Mouse (Mus musculus) hindbrain, embryonic 16.5 days (tissue): ENCODE measurements around the gene Olfr1220. TPM values are rescaled to one million over a fixed set of nuclear protein-coding genes. Genes with fewer than 3 reads are reported as not detected.

ENCODE experiments used
- ATAC-seq: fragments of 200-750 bp; cut with Nextera tagmentation; 2 replicates; pipeline ENCODE4 v1.8.0; 2017; ENCODE audit warnings: moderate TSS enrichment, moderate library complexity
- H3K27ac ChIP-seq: fragments of 300-500 bp; sonication (generic); 2 replicates; pipeline ENCODE4 v1.5.1; 2014; ENCODE audit warnings: low read depth, mild to moderate bottlenecking, control low read depth, low read length, moderate library complexity
- H3K27me3 ChIP-seq: fragments of 300-500 bp; sonication (generic); replicated peaks from 2 replicates; pipeline ENCODE4 v1.6.1; 2014; ENCODE audit warnings: low read length; ENCODE audit not compliant: control insufficient read depth, insufficient read depth
- H3K36me3 ChIP-seq: fragments of 300-500 bp; sonication (generic); 2 replicates; pipeline ENCODE4 v1.6.1; 2014; ENCODE audit warnings: mild to moderate bottlenecking, low read length, moderate library complexity, mixed read lengths; ENCODE audit not compliant: control insufficient read depth, insufficient read depth
- H3K4me1 ChIP-seq: fragments of 300-500 bp; sonication (generic); 2 replicates; pipeline ENCODE4 v1.6.1; 2014; ENCODE audit warnings: low read depth, low read length; ENCODE audit not compliant: control insufficient read depth, insufficient read depth
- H3K4me2 ChIP-seq: fragments of 300-500 bp; sonication (generic); 2 replicates; pipeline ENCODE4 v1.6.1; 2014; ENCODE audit warnings: mild to moderate bottlenecking, low read length, control low read depth, moderate library complexity
- H3K4me3 ChIP-seq: fragments of 300-500 bp; sonication (generic); 2 replicates; pipeline ENCODE4 v1.5.1; 2014; ENCODE audit warnings: mild to moderate bottlenecking, low read length, control low read depth, moderate library complexity
- H3K9ac ChIP-seq: fragments of 300-500 bp; sonication (generic); 2 replicates; pipeline ENCODE4 v1.6.1; 2014; ENCODE audit warnings: low read depth, mild to moderate bottlenecking, control low read depth, low read length, moderate library complexity
- H3K9me3 ChIP-seq: fragments of 300-500 bp; sonication (generic); 2 replicates; pipeline ENCODE4 v1.6.1; 2014; ENCODE audit warnings: mild to moderate bottlenecking, low read length, moderate library complexity; ENCODE audit not compliant: control insufficient read depth
- WGBS: fragments of 180-500 bp; shearing (Covaris S2); extraction: QIAGEN DNeasy Blood & Tissue Kit; methylation state at CpG from one replicate; pipeline ENCODE4 v1.1.7; 2014; 5-methylcytosine and 5-hydroxymethylcytosine counted together
- polyA plus RNA-seq: library from polyadenylated mRNA; unstranded; fragments of >200 nt; fragmentation: Nextera tagmentation; extraction: Ambion mirVana; gene quantifications from 2 replicates; pipeline ENCODE4 v1.2.1, GENCODE M21; 2015

Olfr1220 gene
- polyA plus RNA-seq = not detected in 2 replicates

DNA sequence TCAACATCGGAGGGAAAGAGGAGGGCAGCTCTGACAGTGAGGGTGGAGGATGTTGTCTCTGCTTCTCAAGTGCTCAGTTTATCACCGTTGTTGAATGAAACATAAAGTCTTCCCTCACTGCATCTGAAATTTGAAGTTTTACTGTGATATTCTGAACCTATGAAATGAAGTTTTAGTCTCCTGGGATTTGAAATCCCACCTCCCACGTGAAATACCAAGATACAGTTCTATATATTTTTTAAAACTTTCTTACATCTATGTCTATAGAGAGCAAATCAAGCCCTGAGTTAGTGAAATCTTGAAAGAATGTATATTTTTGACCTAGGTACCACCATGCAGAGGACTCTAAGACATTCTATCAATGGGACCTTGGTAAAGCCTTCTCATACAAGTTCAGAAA lies at the start of gene Olfr1220:
Olfr1220 (minus strand) TSS at position 101 of the 400 bp plus-strand sequence.
- Histone ChIP-seq H3K4me3 (no peak within 1 kb of the TSS), H3K9ac (no peak within 1 kb of the TSS), H3K27me3 (no peaks in the 10 kb centered on the region), H3K9me3 (no peaks in the 10 kb centered on the region), H3K27ac (no peak within 1 kb of the TSS), H3K4me2 (no peak within 1 kb of the TSS), H3K4me1 (no peaks in the 10 kb centered on the region), H3K36me3 (no peaks in the 10 kb centered on the region)
- ATAC-seq = no peak
- 78% methylated on average over 3 of the region's 3 CpGs for WGBS

DNA sequence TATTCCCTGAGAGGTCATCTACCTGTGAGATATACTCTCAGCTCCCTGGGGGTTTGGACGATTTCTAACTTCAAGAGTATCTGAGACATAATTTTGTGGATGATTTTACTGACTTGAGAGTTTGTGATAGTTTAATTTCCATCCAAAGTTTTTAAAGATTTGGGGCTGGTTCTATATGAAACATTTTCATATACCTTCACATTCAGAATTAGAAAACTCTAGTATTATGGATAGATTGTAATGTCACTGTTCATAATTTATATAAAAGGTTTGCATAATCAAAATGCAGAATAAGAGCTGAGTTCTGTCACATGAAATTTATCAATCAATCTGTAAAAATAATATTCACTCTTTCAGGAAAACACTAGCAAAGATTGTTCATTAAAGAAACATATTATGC lies 44.8 kb upstream of the Olfr1220 start, which contains the start of gene Olfr1223:
Olfr1223 (minus strand) TSS at position 101 of the 400 bp plus-strand sequence.
- ATAC-seq = no peak
- Histone ChIP-seq H3K4me1 (no peaks in the 10 kb centered on the region), H3K9me3 (no peaks in the 10 kb centered on the region), H3K27ac (no peak within 1 kb of the TSS), H3K4me3 (no peak within 1 kb of the TSS), H3K27me3 (no peaks in the 10 kb centered on the region), H3K36me3 (no peaks in the 10 kb centered on the region), H3K9ac (no peak within 1 kb of the TSS), H3K4me2 (no peak within 1 kb of the TSS)
- WGBS = 81% methylated on average over 1 of the region's 1 CpGs

DNA sequence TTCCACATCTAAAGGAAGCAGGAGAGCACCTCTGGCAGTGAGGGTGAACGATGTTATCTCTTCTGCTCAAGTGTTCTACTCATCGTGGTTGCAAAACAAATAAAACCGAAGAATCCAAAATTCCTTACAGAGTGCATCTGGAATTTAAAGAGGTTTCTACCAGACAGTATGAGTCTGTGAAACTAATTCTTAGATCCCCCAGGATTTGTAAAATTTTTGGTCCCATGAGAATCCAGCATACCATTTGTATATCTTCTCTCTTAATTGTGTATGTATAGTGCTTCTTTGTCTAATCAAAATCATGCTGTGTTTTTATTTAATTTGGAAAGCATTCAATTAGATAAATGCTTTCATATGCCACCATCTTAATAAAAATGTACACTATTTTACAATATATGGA lies 26.3 kb upstream of the Olfr1220 start, which contains the start of gene Olfr1222:
Olfr1222 (minus strand) TSS at position 101 of the 400 bp plus-strand sequence.
- Histone ChIP-seq H3K4me3 (no peak within 1 kb of the TSS), H3K27me3 (no peaks in the 10 kb centered on the region), H3K27ac (no peak within 1 kb of the TSS), H3K4me2 (no peak within 1 kb of the TSS), H3K36me3 (no peaks in the 10 kb centered on the region), H3K9ac (no peak within 1 kb of the TSS), H3K9me3 (no peaks in the 10 kb centered on the region), H3K4me1 (no peaks in the 10 kb centered on the region)
- 85% methylated on average over 3 of the region's 3 CpGs for WGBS
- no peak for ATAC-seq

DNA sequence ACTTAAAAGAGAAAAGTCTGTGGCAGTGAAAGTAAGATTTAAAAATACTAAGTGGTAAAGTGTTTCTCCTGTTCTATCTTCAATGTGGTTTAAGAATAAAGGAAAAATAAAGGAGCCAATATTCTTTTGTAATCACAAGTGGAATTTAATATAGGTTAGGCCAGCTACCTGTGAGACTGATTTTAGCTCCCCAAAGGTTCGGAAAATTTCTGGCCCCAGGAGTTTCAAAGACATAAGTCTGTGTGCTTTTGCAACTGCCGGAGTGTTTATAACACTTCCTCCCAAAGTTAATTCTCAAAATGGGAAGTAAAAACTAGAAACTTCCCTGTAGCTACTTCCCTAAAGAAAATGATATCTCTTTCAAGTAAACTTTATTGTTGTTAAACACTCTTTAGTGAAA lies 10.5 kb upstream of the Olfr1220 start, which contains the start of gene Olfr1221:
Olfr1221 (minus strand) TSS at position 101 of the 400 bp plus-strand sequence.
- Histone ChIP-seq H3K4me1 (no peaks in the 10 kb centered on the region), H3K4me2 (no peak within 1 kb of the TSS), H3K27me3 (no peaks in the 10 kb centered on the region), H3K9me3 (no peaks in the 10 kb centered on the region), H3K36me3 (no peaks in the 10 kb centered on the region), H3K4me3 (no peak within 1 kb of the TSS), H3K27ac (no peak within 1 kb of the TSS), H3K9ac (no peak within 1 kb of the TSS)
- ATAC-seq = no peak
- WGBS = 87% methylated on average over 2 of the region's 2 CpGs

DNA sequence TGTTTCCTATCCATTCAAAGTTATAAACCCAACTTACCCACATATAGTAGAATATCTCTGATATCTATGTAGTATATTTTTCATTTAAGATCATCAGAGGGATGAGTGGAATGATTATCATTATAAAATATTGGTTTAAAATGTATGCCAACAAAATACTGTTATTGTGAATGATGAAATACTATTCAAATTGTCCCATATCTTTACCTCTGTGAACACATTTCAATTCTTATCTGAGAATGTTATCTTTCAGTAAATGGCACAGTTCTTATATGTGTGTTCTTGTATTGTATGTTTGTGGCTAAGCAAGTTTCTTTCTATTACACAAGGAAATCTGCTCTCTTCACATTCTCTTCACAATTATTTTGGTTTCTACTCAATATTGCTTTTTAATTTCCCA lies 984 bp downstream of the Olfr1220 start:
- Histone ChIP-seq H3K4me1 (no peaks in the 10 kb centered on the region), H3K9me3 (no peaks in the 10 kb centered on the region), H3K4me2 (no peak overlapping the region), H3K27ac (no peak overlapping the region), H3K9ac (no peak overlapping the region), H3K4me3 (no peak overlapping the region), H3K27me3 (no peaks in the 10 kb centered on the region), H3K36me3 (no peaks in the 10 kb centered on the region)
- no peak for ATAC-seq

DNA sequence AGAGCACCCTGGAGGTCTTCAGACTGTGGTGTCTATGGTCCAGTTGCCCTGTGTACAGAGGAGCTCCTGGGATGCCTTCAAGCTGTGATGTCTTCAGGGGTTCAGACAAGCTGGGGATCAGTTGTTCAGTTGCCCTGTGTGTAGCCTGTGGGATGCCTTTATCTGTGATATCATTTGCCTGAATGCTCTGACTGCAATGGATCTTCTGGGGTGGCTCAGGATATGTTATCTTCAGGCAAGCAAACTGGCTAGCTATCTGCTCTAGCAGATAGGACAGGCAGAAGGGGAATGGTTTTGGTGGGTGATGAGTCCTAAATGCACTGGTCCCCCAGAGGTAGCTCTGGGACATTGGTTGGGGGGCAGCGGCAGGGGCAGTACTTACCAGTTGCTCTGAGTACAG lies 12.8 kb downstream of the Olfr1220 start:
- 100% methylated on average over 1 of the region's 1 CpGs for WGBS

DNA sequence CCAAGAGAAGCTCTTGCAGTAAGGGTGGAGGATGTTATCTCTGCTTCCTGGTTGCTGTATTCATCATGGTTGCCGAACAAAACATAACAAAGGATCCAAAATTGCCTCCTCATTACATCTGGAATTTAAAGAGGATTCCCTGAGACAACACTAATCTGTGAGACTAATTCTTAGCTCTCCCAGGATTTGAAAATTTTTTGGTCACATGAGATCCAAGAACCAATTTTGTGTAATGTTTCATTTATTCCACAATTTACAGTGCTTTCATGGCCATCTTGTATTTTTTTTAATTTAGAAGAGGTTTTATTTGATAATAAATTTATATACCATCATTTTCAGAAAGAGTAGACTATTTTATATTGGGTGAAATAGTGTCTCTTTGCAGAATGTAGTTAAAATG lies 23.2 kb downstream of the Olfr1220 start, which contains the start of gene Olfr1219:
Olfr1219 (minus strand) TSS at position 101 of the 400 bp plus-strand sequence.
- H3K4me2 ChIP-seq = no peak within 1 kb of the TSS
- H3K27me3 ChIP-seq = no peaks in the 10 kb centered on the region
- H3K9me3 ChIP-seq = no peaks in the 10 kb centered on the region
- no peak within 1 kb of the TSS for H3K27ac ChIP-seq
- WGBS = 65% methylated on average over 1 of the region's 1 CpGs
- no peaks in the 10 kb centered on the region for H3K4me1 ChIP-seq
- no peak for ATAC-seq
- H3K4me3 ChIP-seq = no peak within 1 kb of the TSS
- no peaks in the 10 kb centered on the region for H3K36me3 ChIP-seq
- no peak within 1 kb of the TSS for H3K9ac ChIP-seq

More for the DNA sequence above, 12.8 kb downstream of the Olfr1220 start:
- H3K4me3 ChIP-seq = no peak overlapping the region
- no peaks in the 10 kb centered on the region for H3K36me3 ChIP-seq
- no peaks in the 10 kb centered on the region for H3K9me3 ChIP-seq
- no peak overlapping the region for H3K9ac ChIP-seq
- no peak for ATAC-seq
- H3K27ac ChIP-seq = no peak overlapping the region
- H3K4me1 ChIP-seq = no peaks in the 10 kb centered on the region
- no peak overlapping the region for H3K4me2 ChIP-seq
- no peaks in the 10 kb centered on the region for H3K27me3 ChIP-seq

DNA sequence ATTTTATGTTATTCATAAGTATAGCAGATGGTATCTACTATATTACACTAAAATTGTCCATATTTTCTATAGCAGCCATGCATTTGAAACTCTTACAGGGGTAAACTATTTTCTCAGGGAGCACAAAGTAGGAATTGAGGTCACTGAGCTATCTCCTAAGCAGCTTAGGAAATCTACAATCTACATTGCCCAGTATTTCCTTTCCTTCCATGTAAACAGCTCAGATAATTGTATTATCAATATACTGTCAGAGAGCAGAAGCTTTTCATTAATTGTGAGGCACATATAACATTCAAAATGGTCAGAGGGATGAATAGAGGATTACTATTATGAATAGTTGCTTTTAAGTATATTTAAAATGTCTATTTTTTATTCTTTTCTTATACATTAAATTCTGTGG lies 25.1 kb downstream of the Olfr1220 start:
- Histone ChIP-seq H3K27ac (no peak overlapping the region), H3K9me3 (no peaks in the 10 kb centered on the region), H3K4me2 (no peak overlapping the region), H3K9ac (no peak overlapping the region), H3K4me3 (no peak overlapping the region), H3K36me3 (no peaks in the 10 kb centered on the region), H3K4me1 (no peaks in the 10 kb centered on the region), H3K27me3 (no peaks in the 10 kb centered on the region)
- ATAC-seq = no peak

DNA sequence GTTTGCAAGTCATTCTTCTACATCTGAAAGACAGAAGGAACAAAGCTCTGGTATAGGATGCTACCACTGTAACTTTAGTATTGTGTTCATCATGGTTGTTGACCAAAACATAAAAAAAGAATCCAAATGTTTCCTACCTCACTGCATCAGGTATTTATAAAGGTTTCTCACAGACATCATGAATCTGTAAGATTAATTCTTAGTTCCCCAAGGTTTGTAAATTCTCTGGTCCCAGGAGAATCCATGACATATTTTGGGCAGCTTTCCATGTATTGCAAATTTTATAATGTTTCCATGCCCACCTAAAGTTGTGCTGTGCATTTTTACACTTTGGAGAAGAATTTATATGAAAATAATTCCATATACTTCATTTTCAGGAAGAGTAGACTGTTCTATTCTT lies 45.5 kb downstream of the Olfr1220 start, which contains the start of gene Olfr1218:
Olfr1218 (minus strand) TSS at position 101 of the 400 bp plus-strand sequence.
- Histone ChIP-seq H3K4me1 (no peaks in the 10 kb centered on the region), H3K9me3 (no peaks in the 10 kb centered on the region), H3K27ac (no peak within 1 kb of the TSS), H3K9ac (no peak within 1 kb of the TSS), H3K27me3 (no peaks in the 10 kb centered on the region), H3K4me3 (no peak within 1 kb of the TSS), H3K4me2 (no peak within 1 kb of the TSS), H3K36me3 (no peaks in the 10 kb centered on the region)
- no peak for ATAC-seq
